Mouse (Mus musculus) liver, embryonic 14.5 days (tissue): ENCODE results near the gene Srsf10. TPM values are rescaled to one million over a fixed set of nuclear protein-coding genes. Genes with fewer than 3 reads are reported as not detected.
A peak's percentile ranks its signal among the peaks of the same experiment; 100 is the strongest.

Source experiments
- ATAC-seq: fragments of 200-750 bp; cut with Nextera tagmentation; 2 replicates; pipeline ENCODE4 v1.8.0; 2017; ENCODE audit warnings: moderate number of reproducible peaks, mild to moderate bottlenecking, moderate library complexity; ENCODE audit not compliant: insufficient read depth
- DNase-seq, 3 experiments: peaks; one replicate each; pipeline ENCODE4 v3.0.0-alpha.2; 2012 to 2013; ENCODE audit warnings: low read depth in 3 of 3, low spot score in 3 of 3
- H3K27ac ChIP-seq: fragments of 300-500 bp; sonication (generic); 2 replicates; pipeline ENCODE4 v1.5.1; 2014; ENCODE audit warnings: moderate library complexity, mild to moderate bottlenecking, control low read depth, inconsistent platforms
- H3K27me3 ChIP-seq: fragments of 300-500 bp; sonication (generic); 2 replicates; pipeline ENCODE4 v1.6.1; 2014; ENCODE audit warnings: mild to moderate bottlenecking, low read length, moderate library complexity; ENCODE audit not compliant: control insufficient read depth, insufficient read depth
- H3K36me3 ChIP-seq: fragments of 300-500 bp; sonication (generic); replicated peaks from 2 replicates; pipeline ENCODE4 v1.6.1; 2014; ENCODE audit warnings: low read depth; ENCODE audit not compliant: control insufficient read depth, insufficient read depth
- H3K4me1 ChIP-seq, 2 experiments: fragments of 200-500 bp in 1 of 2; fragments of 300-500 bp in 1 of 2; sonication (generic) in 1 of 2; replicated peaks; 2 replicates each; pipeline ENCODE4 v1.6.1; 2012 to 2014; ENCODE audit warnings: antibody characterized with exemption in 1 of 2, inconsistent platforms in 1 of 2, low read length in 1 of 2; ENCODE audit not compliant: control insufficient read depth in 2 of 2, insufficient read depth in 2 of 2
- H3K4me2 ChIP-seq: fragments of 300-500 bp; sonication (generic); 2 replicates; pipeline ENCODE4 v1.6.1; 2014; ENCODE audit warnings: low read depth, mild to moderate bottlenecking, control low read depth, moderate library complexity
- H3K4me3 ChIP-seq, 2 experiments: fragments of 200-500 bp in 1 of 2; fragments of 300-500 bp in 1 of 2; sonication (generic) in 1 of 2; 2 replicates each; pipeline ENCODE4 v1.5.1; 2012 to 2014; ENCODE audit warnings: low read depth in 2 of 2, low read length in 2 of 2, mild to moderate bottlenecking in 2 of 2, control low read depth in 1 of 2, inconsistent platforms in 1 of 2, moderate library complexity in 1 of 2; ENCODE audit not compliant: insufficient read depth in 1 of 2
- H3K9ac ChIP-seq: fragments of 300-500 bp; sonication (generic); replicated peaks from 2 replicates; pipeline ENCODE4 v1.6.1; 2014; ENCODE audit warnings: mild to moderate bottlenecking, control low read depth, moderate library complexity
- H3K9me3 ChIP-seq: fragments of 300-500 bp; sonication (generic); 2 replicates; pipeline ENCODE4 v1.6.1; 2016; ENCODE audit warnings: low read length, mixed read lengths; ENCODE audit not compliant: control insufficient read depth
- CTCF ChIP-seq: IDR thresholded peaks from 2 replicates; pipeline ENCODE4 v1.5.1; 2016; ENCODE audit warnings: antibody characterized with exemption, low read depth, control low read depth
- EP300 ChIP-seq: IDR thresholded peaks from 2 replicates; pipeline ENCODE4 v1.6.1; 2016; ENCODE audit warnings: antibody characterized with exemption, low read depth
- WGBS: fragments of 180-500 bp; shearing (Covaris S2); extraction: QIAGEN DNeasy Blood & Tissue Kit; methylation state at CpG from one replicate; pipeline ENCODE4 v1.1.7; 2014; ENCODE audit not compliant: insufficient replicate concordance; 5-methylcytosine and 5-hydroxymethylcytosine counted together
- polyA plus RNA-seq, 2 experiments: library from polyadenylated mRNA; depleted of rRNA in 1 of 2; stranded (reverse) in 1 of 2; unstranded in 1 of 2; fragments of >200 nt; fragmentation: Nextera tagmentation in 1 of 2; extraction: Ambion mirVana in 1 of 2; gene quantifications; 2 replicates each; pipeline versions ENCODE4 v1.2.1 to v1.2.3; 2012 to 2014

The Srsf10 gene
- polyA plus RNA-seq, 2 experiments: 49.6 to 110 TPM

- H3K9me3 ChIP-seq: no peaks in the 10 kb centered on the region
- no peak overlapping the region for H3K9ac ChIP-seq
- TF ChIP-seq EP300 (no peak), CTCF (no peak)
- H3K27me3 ChIP-seq: no peaks in the 10 kb centered on the region
- no peak overlapping the region for H3K27ac ChIP-seq
- H3K4me3 ChIP-seq: no peak overlapping the region
- no peak for DNase-seq
- no peaks in the 10 kb centered on the region for H3K36me3 ChIP-seq
- H3K4me2 ChIP-seq: no peak overlapping the region
- 65% methylated on average over 6 of the region's 6 CpGs for WGBS
- H3K4me1 ChIP-seq: no peaks in the 10 kb centered on the region; a peak in 2 of 4 replicates
- no peak for ATAC-seq
Measured at GRCm38 (mm10) chr4:135844400-135844799, 11.1 kb upstream of the Srsf10 start.

- Histone ChIP-seq H3K27me3 (no peaks in the 10 kb centered on the region), H3K9ac (no peak overlapping the region), H3K4me1 (peaks cover 27% of the 10 kb centered on the region in 2 experiments), H3K27ac (no peak overlapping the region), H3K36me3 (no peaks in the 10 kb centered on the region), H3K4me3 (no peak overlapping the region), H3K4me2 (no peak overlapping the region), H3K9me3 (no peaks in the 10 kb centered on the region)
- DNase-seq (no peak), ATAC-seq (no peak)
- 68% methylated on average over 5 of the region's 5 CpGs for WGBS
- TF ChIP-seq EP300: no peak
- TF ChIP-seq CTCF: no peak
Measured at GRCm38 (mm10) chr4:135847581-135847980, 8.0 kb upstream of the Srsf10 start.

- TF ChIP-seq EP300 (no peak), CTCF (no peak)
- Histone ChIP-seq H3K9me3 (no peaks in the 10 kb centered on the region), H3K4me2 (peak overlapping the region; percentile 62), H3K27me3 (no peaks in the 10 kb centered on the region), H3K27ac (peak overlapping the region; percentile 94), H3K9ac (peak overlapping the region; percentile 44), H3K36me3 (no peaks in the 10 kb centered on the region), H3K4me3 (no peak overlapping the region), H3K4me1 (peaks cover 50 to 54% of the 10 kb centered on the region in 2 experiments)
- ATAC-seq (no peak), DNase-seq (no peak)
- WGBS: 52% methylated on average over 13 of the region's 13 CpGs
Measured at GRCm38 (mm10) chr4:135850411-135851095, 5.0 kb upstream of the Srsf10 start.

- Histone ChIP-seq H3K4me1 (peaks cover 50 to 54% of the 10 kb centered on the region in 2 experiments), H3K4me3 (peak overlapping the region in 1 of 2 experiments; percentile 7; a peak in 1 of 4 replicates), H3K9ac (peak overlapping the region; percentile 44), H3K4me2 (peak overlapping the region; percentile 62), H3K9me3 (no peaks in the 10 kb centered on the region), H3K36me3 (no peaks in the 10 kb centered on the region), H3K27ac (peak overlapping the region; percentile 94), H3K27me3 (no peaks in the 10 kb centered on the region)
- DNase-seq: peak in 1 of 3 experiments; percentile 81
- 29% methylated on average over 9 of the region's 9 CpGs for WGBS
- peak; percentile 67 for ATAC-seq
- TF ChIP-seq EP300 (peak; percentile 76), CTCF (no peak)
Measured at GRCm38 (mm10) chr4:135851942-135852341, 3.6 kb upstream of the Srsf10 start.

- TF ChIP-seq CTCF (no peak), EP300 (no peak)
- H3K4me3 ChIP-seq: no peak overlapping the region
- H3K4me2 ChIP-seq: peak overlapping the region; percentile 95
- ATAC-seq: no peak
- no peaks in the 10 kb centered on the region for H3K27me3 ChIP-seq
- 84% methylated on average over 14 of the region's 14 CpGs for WGBS
- no peaks in the 10 kb centered on the region for H3K9me3 ChIP-seq
- peak overlapping the region; percentile 94 for H3K27ac ChIP-seq
- peak overlapping the region; percentile 9 for H3K9ac ChIP-seq
- peaks cover 1% of the 10 kb centered on the region for H3K36me3 ChIP-seq
- DNase-seq: no peak
- peaks cover 54 to 63% of the 10 kb centered on the region in 2 experiments for H3K4me1 ChIP-seq
Measured at GRCm38 (mm10) chr4:135853987-135854546, 1.5 kb upstream of the Srsf10 start.
